Mouse (Mus musculus) ES-E14 (cell line): ENCODE data around the gene Gtf2a1l. TPM values are rescaled to one million over a fixed set of nuclear protein-coding genes. Genes with fewer than 3 reads are reported as not detected.

Experiments used
- DNase-seq: peaks from one replicate; pipeline ENCODE4 v3.0.0-alpha.2; 2013; ENCODE audit warnings: low read depth, low spot score
- H3K27ac ChIP-seq: 2 replicates; pipeline ENCODE4 v1.5.1; 2012; ENCODE audit warnings: low read depth, mild to moderate bottlenecking, low read length, moderate library complexity, mixed read lengths; ENCODE audit not compliant: poor library complexity, insufficient read depth, severe bottlenecking
- H3K36me3 ChIP-seq: 2 replicates; pipeline ENCODE4 v1.6.1; 2012; ENCODE audit warnings: mild to moderate bottlenecking, low read length, moderate library complexity, mixed read lengths; ENCODE audit not compliant: control insufficient read depth, poor library complexity, insufficient read depth, severe bottlenecking
- H3K4me1 ChIP-seq, 2 experiments: fragments of 150-350 bp in 1 of 2; sonication (generic) in 1 of 2; 2 replicates each; pipeline ENCODE4 v1.6.1; 2012; ENCODE audit warnings: low read length in 2 of 2, mild to moderate bottlenecking in 1 of 2, mixed read lengths in 1 of 2; ENCODE audit not compliant: control insufficient read depth in 2 of 2, insufficient read depth in 2 of 2, poor library complexity in 1 of 2
- H3K4me3 ChIP-seq, 2 experiments: fragments of 150-350 bp in 1 of 2; sonication (generic) in 1 of 2; 2 replicates each; pipeline ENCODE4 v1.5.1; 2012; ENCODE audit warnings: low read length in 2 of 2, low read depth in 1 of 2, mild to moderate bottlenecking in 1 of 2, mixed read lengths in 1 of 2; ENCODE audit not compliant: insufficient read depth in 1 of 2, poor library complexity in 1 of 2, severe bottlenecking in 1 of 2
- H3K9ac ChIP-seq: 2 replicates; pipeline ENCODE4 v1.6.1; 2012; ENCODE audit warnings: low read depth, mild to moderate bottlenecking, low read length, mixed read lengths; ENCODE audit not compliant: poor library complexity, insufficient read depth, severe bottlenecking
- H3K9me3 ChIP-seq: fragments of 150-350 bp; sonication (generic); 2 replicates; pipeline ENCODE4 v1.6.1; 2012; ENCODE audit warnings: low read depth, mild to moderate bottlenecking, low read length; ENCODE audit not compliant: control insufficient read depth, insufficient read depth
- CHD2 ChIP-seq: IDR thresholded peaks from 2 replicates; pipeline ENCODE4 v1.6.1; 2014; ENCODE audit warnings: mild to moderate bottlenecking, low read depth, low read length, inconsistent platforms
- HCFC1 ChIP-seq: IDR thresholded peaks from 2 replicates; pipeline ENCODE4 v1.6.1; 2012; ENCODE audit warnings: low read length, inconsistent platforms, borderline replicate concordance; ENCODE audit not compliant: insufficient read depth
- MAFK ChIP-seq: IDR thresholded peaks from 2 replicates; pipeline ENCODE4 v1.6.1; 2014; ENCODE audit warnings: mild to moderate bottlenecking, low read depth, low read length, inconsistent platforms; ENCODE audit not compliant: insufficient read depth
- ZC3H11A ChIP-seq: IDR thresholded peaks from 2 replicates; pipeline ENCODE4 v1.6.1; 2012; ENCODE audit warnings: low read depth, mild to moderate bottlenecking, inconsistent platforms, low read length, borderline replicate concordance
- ZNF384 ChIP-seq: IDR thresholded peaks from 2 replicates; pipeline ENCODE4 v1.6.1; 2012; ENCODE audit warnings: low read depth, low read length, inconsistent platforms
- in situ Hi-C, 2 experiments: fragments of 600-800 bp; cut with MboI; formaldehyde crosslinking; loops; one replicate each; pipeline ENCODE4 v1.15.1; 2025; ENCODE audit warnings: low sequenced_read_pairs in 2 of 2, inconsistent platforms in 1 of 2; ENCODE audit not compliant: unreplicated experiment in 2 of 2
- total RNA-seq: library from RNA; depleted of rRNA; stranded (reverse); fragments of 300-350 nt; gene quantifications from 2 replicates; pipeline ENCODE4 v1.2.3, GENCODE M21; 2012

Gtf2a1l gene
- total RNA-seq, 1 experiment = 0.80 TPM

- Histone ChIP-seq H3K4me1 (0 out of 4 replicates have a peak, but pooled peaks cover 0 to 2% of the 10 kb centered on the region in 2 experiments), H3K9ac (no peak overlapping the region), H3K4me3 (no peak overlapping the region), H3K9me3 (no peaks in the 10 kb centered on the region), H3K36me3 (no peaks in the 10 kb centered on the region; the same call in 1 of the 2 replicates), H3K27ac (no peak overlapping the region)
- no peak for TF ChIP-seq HCFC1
- TF ChIP-seq ZC3H11A = no peak
- TF ChIP-seq MAFK = no peak
- no peak for TF ChIP-seq ZNF384
- TF ChIP-seq CHD2 = no peak
- in situ Hi-C loops = no loop called here
- DNase-seq = no peak
These were observed 23.6 kb upstream of the Gtf2a1l start for GRCm38 (mm10) chr17:88644876-88645275.

- H3K9me3 ChIP-seq = no peaks in the 10 kb centered on the region
- in situ Hi-C loops = no loop called here
- TF ChIP-seq CHD2 = no peak
- TF ChIP-seq MAFK = no peak
- TF ChIP-seq HCFC1 = no peak
- H3K4me1 ChIP-seq = 0 out of 4 replicates have a peak, but pooled peaks cover 0 to 2% of the 10 kb centered on the region in 2 experiments
- no peak overlapping the region for H3K4me3 ChIP-seq
- no peak overlapping the region for H3K27ac ChIP-seq
- H3K36me3 ChIP-seq = no peaks in the 10 kb centered on the region
- no peak for DNase-seq
- H3K9ac ChIP-seq = no peak overlapping the region
These were observed 23.2 kb upstream of the Gtf2a1l start for GRCm38 (mm10) chr17:88645299-88645698.

- TF ChIP-seq ZC3H11A (no peak), HCFC1 (no peak), CHD2 (no peak), ZNF384 (no peak), MAFK (no peak)
- Histone ChIP-seq H3K27ac (no peak overlapping the region), H3K9ac (no peak overlapping the region), H3K4me3 (no peak overlapping the region), H3K4me1 (0 out of 4 replicates have a peak, but pooled peaks cover 0 to 2% of the 10 kb centered on the region in 2 experiments), H3K9me3 (no peaks in the 10 kb centered on the region), H3K36me3 (no peaks in the 10 kb centered on the region)
- DNase-seq = no peak
- in situ Hi-C loops = no loop called here
These were observed 21.3 kb upstream of the Gtf2a1l start for GRCm38 (mm10) chr17:88647149-88647548.

GRCm38 (mm10) chr17:88652010-88652409, 16.4 kb upstream of the Gtf2a1l start:
- Histone ChIP-seq H3K4me1 (no peaks in the 10 kb centered on the region), H3K36me3 (no peaks in the 10 kb centered on the region), H3K4me3 (no peak overlapping the region), H3K9me3 (no peaks in the 10 kb centered on the region), H3K9ac (no peak overlapping the region), H3K27ac (no peak overlapping the region)
- in situ Hi-C loops = loop anchor here in 1 of 2 experiments (5.0 kb wide), 1 partner anchor 100 kb away; no protein-coding TSS in a partner anchor
- DNase-seq = no peak
- peak; percentile 34 for TF ChIP-seq ZC3H11A
- TF ChIP-seq CHD2 = no peak

- Histone ChIP-seq H3K4me1 (no peaks in the 10 kb centered on the region), H3K9me3 (no peaks in the 10 kb centered on the region), H3K9ac (no peak overlapping the region), H3K36me3 (no peaks in the 10 kb centered on the region), H3K4me3 (no peak overlapping the region), H3K27ac (no peak overlapping the region)
- TF ChIP-seq CHD2 (no peak), ZC3H11A (peak; percentile 83; the same call in 1 of the 2 replicates)
- DNase-seq = peak; percentile 80
- in situ Hi-C loops = loop anchor here in 1 of 2 experiments (5.0 kb wide), 1 partner anchor 99 kb away; no protein-coding TSS in a partner anchor
These were observed 15.6 kb upstream of the Gtf2a1l start for GRCm38 (mm10) chr17:88652702-88653374.
